Mouse (Mus musculus): ENCODE data around the gene Gm525. TPM values are rescaled to one million over a fixed set of nuclear protein-coding genes. Genes with fewer than 3 reads are reported as not detected.

Gm525 gene
- polyA plus RNA-seq (2016; fragmentation: Nextera tagmentation; extraction: Ambion mirVana): not detected in 2 replicates

DNA sequence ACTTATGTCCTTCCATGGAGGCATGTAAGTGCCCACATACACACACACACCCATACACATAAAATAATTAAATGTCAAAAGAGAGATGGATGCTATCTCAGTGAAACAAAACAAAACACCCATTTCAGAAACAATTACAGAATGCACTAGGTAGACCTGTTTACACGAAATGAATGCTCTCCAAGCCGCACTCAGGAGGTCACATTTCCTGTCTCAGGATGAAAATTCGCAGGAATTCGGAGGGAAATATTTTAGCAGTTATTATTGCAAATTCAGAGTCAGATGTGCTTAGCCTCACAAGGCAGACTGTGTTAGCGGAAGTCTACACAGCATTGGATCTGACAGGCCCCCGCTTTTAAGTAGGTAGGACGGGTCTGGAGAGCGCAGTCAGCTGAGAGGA lies at the start of gene Gm525:
Gm525 (plus strand) TSS at position 301 of the 400 bp plus-strand sequence.
- H3K9me3 ChIP-seq (replicated peaks): no peaks in the 10 kb centered on the region
- no peak within 1 kb of the TSS for H3K4me3 ChIP-seq
- H3K27me3 ChIP-seq (replicated peaks): 0 out of 2 replicates have a peak, but pooled peaks cover 5% of the 10 kb centered on the region
- no peaks in the 10 kb centered on the region for H3K4me1 ChIP-seq
- no peak within 1 kb of the TSS for H3K4me2 ChIP-seq
- no peak within 1 kb of the TSS for H3K27ac ChIP-seq
- no peaks in the 10 kb centered on the region for H3K36me3 ChIP-seq
- no peak for ATAC-seq
- WGBS (ENCODE audit: insufficient replicate concordance): 74% methylated on average over 8 of the region's 8 CpGs
- no peak within 1 kb of the TSS for H3K9ac ChIP-seq

- 57% methylated on average over 11 of the region's 11 CpGs for WGBS (ENCODE audit: insufficient replicate concordance)
- Histone ChIP-seq H3K4me2 (no peak overlapping the region), H3K27me3 (replicated peaks) (no peaks in the 10 kb centered on the region), H3K4me3 (no peak overlapping the region), H3K4me1 (peaks cover 81% of the 10 kb centered on the region), H3K9me3 (replicated peaks) (no peaks in the 10 kb centered on the region), H3K9ac (no peak overlapping the region), H3K36me3 (peaks cover 18% of the 10 kb centered on the region), H3K27ac (peak overlapping the region; percentile 66)
- peak; percentile 42 for ATAC-seq
These were observed 49.3 kb upstream of the Gm525 start for GRCm38 (mm10) chr11:89024181-89024881.

DNA sequence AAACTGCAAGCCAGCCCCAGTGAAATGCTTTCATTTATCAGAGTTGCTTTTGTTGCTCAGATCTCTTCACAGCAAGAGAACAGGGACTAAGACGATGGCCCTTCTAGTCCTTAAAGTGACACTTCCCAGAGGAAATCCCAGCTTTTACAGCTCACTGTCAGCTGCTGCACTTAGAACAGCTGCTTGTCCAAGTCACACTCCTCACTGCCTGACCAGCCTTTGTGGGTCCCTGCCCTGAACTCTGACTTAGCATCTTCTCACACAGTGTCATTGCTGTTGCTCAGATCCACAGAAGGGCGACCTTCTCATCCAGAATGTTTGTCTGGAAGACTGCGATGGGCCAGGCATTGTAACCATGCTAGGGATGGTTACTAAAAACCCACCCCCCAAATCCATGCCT lies 48.0 kb upstream of the Gm525 start:
- peak overlapping the region; percentile 66; the same call in 1 of the 2 replicates for H3K27ac ChIP-seq
- ATAC-seq: no peak
- 71% methylated on average over 3 of the region's 3 CpGs for WGBS (ENCODE audit: insufficient replicate concordance)

DNA sequence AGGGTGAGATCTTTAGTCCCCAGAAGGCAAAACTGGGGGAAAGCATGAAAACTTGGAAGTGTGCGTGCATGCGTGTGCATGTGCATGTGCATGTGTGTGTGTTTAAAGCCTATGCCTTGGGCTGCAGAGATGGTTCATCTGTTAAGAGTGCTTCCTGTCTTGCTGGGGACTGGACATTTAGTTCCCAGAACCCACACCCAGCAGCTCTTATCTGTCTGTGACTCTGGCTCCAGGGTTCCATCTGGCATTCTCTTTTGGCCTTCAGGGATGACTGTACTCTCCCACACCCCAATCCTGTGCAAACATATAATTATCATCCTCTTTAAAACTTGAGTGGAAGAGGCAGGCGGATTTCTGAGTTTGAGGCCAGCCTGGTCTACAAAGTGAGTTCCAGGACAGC lies 47.5 kb upstream of the Gm525 start:
- Histone ChIP-seq H3K27ac (peak overlapping the region; percentile 66; the same call in 1 of the 2 replicates), H3K9ac (no peak overlapping the region), H3K36me3 (no peaks in the 10 kb centered on the region), H3K27me3 (replicated peaks) (no peaks in the 10 kb centered on the region), H3K4me2 (no peak overlapping the region), H3K4me3 (no peak overlapping the region), H3K9me3 (replicated peaks) (no peaks in the 10 kb centered on the region), H3K4me1 (peaks cover 66% of the 10 kb centered on the region)
- ATAC-seq: no peak
- 71% methylated on average over 3 of the region's 3 CpGs for WGBS (ENCODE audit: insufficient replicate concordance)

More for the DNA sequence above, 48.0 kb upstream of the Gm525 start:
- Histone ChIP-seq H3K27me3 (replicated peaks) (no peaks in the 10 kb centered on the region), H3K4me3 (no peak overlapping the region), H3K9ac (no peak overlapping the region), H3K9me3 (replicated peaks) (no peaks in the 10 kb centered on the region), H3K4me2 (no peak overlapping the region), H3K4me1 (peaks cover 71% of the 10 kb centered on the region), H3K36me3 (peaks cover 5% of the 10 kb centered on the region)

GRCm38 (mm10) chr11:89027955-89028361 lies 45.7 kb upstream of the Gm525 start:
- no peaks in the 10 kb centered on the region for H3K9me3 ChIP-seq (replicated peaks)
- H3K4me2 ChIP-seq: peak overlapping the region; percentile 40
- H3K27me3 ChIP-seq (replicated peaks): no peaks in the 10 kb centered on the region
- H3K27ac ChIP-seq: peak overlapping the region; percentile 68
- H3K9ac ChIP-seq: no peak overlapping the region
- H3K36me3 ChIP-seq: no peaks in the 10 kb centered on the region
- H3K4me1 ChIP-seq: peaks cover 48% of the 10 kb centered on the region
- 26% methylated on average over 10 of the region's 10 CpGs for WGBS (ENCODE audit: insufficient replicate concordance)
- no peak for ATAC-seq
- no peak overlapping the region for H3K4me3 ChIP-seq

DNA sequence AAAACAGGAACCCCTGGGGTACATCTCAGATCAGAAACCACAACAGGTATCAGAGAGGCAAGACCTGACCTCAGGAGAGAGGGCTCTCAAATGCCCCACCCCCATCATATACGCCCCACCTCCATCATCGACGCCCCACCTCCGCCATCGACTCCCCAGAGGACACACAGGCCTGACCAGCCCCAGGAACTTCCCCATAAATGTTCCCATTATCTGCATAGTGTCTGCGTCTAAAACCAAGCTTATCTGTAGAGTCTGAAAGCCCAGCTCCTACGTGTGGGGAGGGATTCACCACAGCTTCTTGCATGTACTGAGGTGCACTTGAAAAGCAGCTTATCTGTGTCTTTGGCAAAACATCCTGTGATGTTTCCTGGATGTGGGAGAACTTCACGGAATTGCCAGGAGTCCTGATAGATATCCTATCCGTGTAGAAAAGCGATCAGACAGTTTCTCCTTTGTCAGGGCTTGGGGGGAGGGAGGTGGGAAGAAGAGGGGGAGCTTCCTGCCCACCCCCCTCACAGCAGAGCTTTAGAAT lies 44.7 kb upstream of the Gm525 start:
- no peak overlapping the region for H3K4me3 ChIP-seq
- no peak overlapping the region for H3K9ac ChIP-seq
- H3K9me3 ChIP-seq (replicated peaks): no peaks in the 10 kb centered on the region
- H3K36me3 ChIP-seq: no peaks in the 10 kb centered on the region
- H3K27me3 ChIP-seq (replicated peaks): no peaks in the 10 kb centered on the region
- H3K27ac ChIP-seq: peak overlapping the region; percentile 68
- 5% methylated on average over 10 of the region's 10 CpGs for WGBS (ENCODE audit: insufficient replicate concordance)
- peaks cover 41% of the 10 kb centered on the region for H3K4me1 ChIP-seq
- peak overlapping the region; percentile 40 for H3K4me2 ChIP-seq
- ATAC-seq: peak; percentile 80

GRCm38 (mm10) chr11:89030552-89030951 lies 43.1 kb upstream of the Gm525 start:
- H3K4me3 ChIP-seq: no peak overlapping the region
- ATAC-seq: no peak
- WGBS (ENCODE audit: insufficient replicate concordance): 76% methylated on average over 6 of the region's 6 CpGs
- H3K9ac ChIP-seq: no peak overlapping the region
- no peak overlapping the region for H3K27ac ChIP-seq
- H3K4me1 ChIP-seq: peaks cover 33% of the 10 kb centered on the region
- H3K4me2 ChIP-seq: no peak overlapping the region
- no peaks in the 10 kb centered on the region for H3K27me3 ChIP-seq (replicated peaks)
- H3K36me3 ChIP-seq: no peaks in the 10 kb centered on the region
- no peaks in the 10 kb centered on the region for H3K9me3 ChIP-seq (replicated peaks)

DNA sequence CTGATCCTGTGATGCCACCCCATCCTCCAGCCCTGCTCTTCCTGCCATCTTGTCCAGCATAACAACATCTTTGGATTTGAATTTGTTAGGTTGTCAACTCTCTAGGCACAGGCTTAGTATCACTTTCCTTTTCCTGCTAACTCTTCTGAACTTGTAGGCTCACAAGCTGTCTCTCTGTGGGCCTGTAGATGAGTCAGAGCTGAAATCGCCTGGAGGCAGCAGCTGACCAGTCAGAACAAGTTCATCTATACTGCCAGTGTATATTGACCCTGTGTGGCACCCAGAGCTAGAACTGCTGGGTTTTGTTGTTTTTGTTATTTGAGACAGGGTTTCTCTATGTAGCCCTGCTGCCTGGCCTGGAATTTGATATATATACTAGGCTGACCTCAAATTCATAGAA lies 42.5 kb upstream of the Gm525 start:
- no peak for ATAC-seq

DNA sequence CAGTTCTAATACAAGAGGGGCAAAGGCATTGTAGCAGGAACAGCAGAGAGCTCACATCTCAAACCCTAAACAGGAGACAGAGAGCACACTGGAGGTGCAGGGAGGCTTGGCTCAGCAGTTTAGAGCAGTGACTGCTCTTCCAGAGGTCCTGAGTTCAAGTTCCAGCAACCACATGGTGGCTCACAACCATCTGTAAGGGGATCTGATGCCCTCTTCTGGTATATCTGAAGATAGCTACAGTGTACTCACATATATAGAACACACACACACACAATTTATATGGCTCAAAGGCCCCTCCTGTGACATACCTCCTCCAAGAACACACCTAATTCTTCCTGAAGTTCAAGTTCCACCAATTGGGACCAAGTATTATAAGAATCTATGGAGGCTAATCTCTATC lies 39.0 kb upstream of the Gm525 start:
- H3K27me3 ChIP-seq (replicated peaks): no peaks in the 10 kb centered on the region
- H3K36me3 ChIP-seq: no peaks in the 10 kb centered on the region
- H3K4me1 ChIP-seq: no peaks in the 10 kb centered on the region
- no peak overlapping the region for H3K9ac ChIP-seq
- H3K27ac ChIP-seq: no peak overlapping the region
- H3K4me2 ChIP-seq: no peak overlapping the region
- H3K9me3 ChIP-seq (replicated peaks): no peaks in the 10 kb centered on the region
- ATAC-seq: no peak
- no peak overlapping the region for H3K4me3 ChIP-seq

More for the DNA sequence above, 42.5 kb upstream of the Gm525 start:
- Histone ChIP-seq H3K9ac (no peak overlapping the region), H3K27ac (no peak overlapping the region), H3K4me1 (peaks cover 27% of the 10 kb centered on the region), H3K9me3 (replicated peaks) (no peaks in the 10 kb centered on the region), H3K36me3 (no peaks in the 10 kb centered on the region), H3K27me3 (replicated peaks) (no peaks in the 10 kb centered on the region), H3K4me2 (no peak overlapping the region), H3K4me3 (no peak overlapping the region)
- WGBS (ENCODE audit: insufficient replicate concordance): 55% methylated on average over 1 of the region's 1 CpGs

DNA sequence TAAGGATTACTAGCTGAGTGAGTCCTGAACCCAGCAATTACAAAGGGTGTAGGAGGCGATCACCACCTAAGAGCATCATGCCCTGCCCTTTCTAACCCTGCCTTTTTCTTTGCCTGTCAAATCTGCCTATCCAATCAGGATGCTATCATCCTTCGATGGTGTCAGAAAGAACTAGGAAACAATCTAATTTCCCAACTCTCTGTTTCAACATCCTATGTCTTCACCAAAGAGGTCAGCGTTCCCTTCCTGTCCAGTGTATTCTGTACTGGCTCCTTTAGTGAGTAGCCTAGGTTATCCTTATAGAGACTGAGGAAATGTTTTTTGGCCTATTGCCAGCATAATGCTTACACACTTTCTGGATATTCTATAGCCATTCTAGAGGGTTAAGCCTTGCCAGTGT lies 38.1 kb upstream of the Gm525 start:
- Histone ChIP-seq H3K9ac (no peak overlapping the region), H3K4me3 (no peak overlapping the region), H3K27ac (no peak overlapping the region), H3K9me3 (replicated peaks) (no peaks in the 10 kb centered on the region), H3K27me3 (replicated peaks) (no peaks in the 10 kb centered on the region), H3K36me3 (peaks cover 8% of the 10 kb centered on the region), H3K4me2 (no peak overlapping the region), H3K4me1 (no peaks in the 10 kb centered on the region)
- WGBS (ENCODE audit: insufficient replicate concordance): 62% methylated on average over 3 of the region's 3 CpGs
- no peak for ATAC-seq

- no peak overlapping the region for H3K9ac ChIP-seq
- no peak for ATAC-seq
- no peaks in the 10 kb centered on the region for H3K4me1 ChIP-seq
- no peak overlapping the region for H3K27ac ChIP-seq
- H3K36me3 ChIP-seq: peaks cover 29% of the 10 kb centered on the region
- 78% methylated on average over 6 of the region's 6 CpGs for WGBS (ENCODE audit: insufficient replicate concordance)
- H3K27me3 ChIP-seq (replicated peaks): no peaks in the 10 kb centered on the region
- no peaks in the 10 kb centered on the region for H3K9me3 ChIP-seq (replicated peaks)
- no peak overlapping the region for H3K4me2 ChIP-seq
- no peak overlapping the region for H3K4me3 ChIP-seq
These were observed 35.1 kb upstream of the Gm525 start for GRCm38 (mm10) chr11:89038496-89038895.

DNA sequence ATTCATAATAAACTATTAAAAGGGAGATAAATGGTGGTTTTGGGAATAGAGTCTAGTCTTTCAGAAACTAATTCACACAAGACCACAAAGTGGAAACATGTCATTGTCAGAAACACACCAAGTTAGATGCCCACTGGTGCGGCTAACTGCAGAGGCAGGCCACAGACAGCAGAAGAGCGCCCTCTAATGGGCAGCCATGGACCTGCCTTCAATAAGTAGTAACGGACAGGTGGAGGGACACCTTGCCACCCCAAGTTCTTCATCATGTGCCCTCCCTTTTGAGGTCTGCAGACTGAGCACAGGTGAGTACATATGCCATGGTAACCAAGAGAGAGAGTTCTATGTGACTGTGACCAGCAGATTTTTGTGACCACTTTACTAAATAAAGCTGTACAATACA lies 34.3 kb upstream of the Gm525 start:
- Histone ChIP-seq H3K4me1 (no peaks in the 10 kb centered on the region), H3K9me3 (replicated peaks) (no peaks in the 10 kb centered on the region), H3K9ac (no peak overlapping the region), H3K4me2 (no peak overlapping the region), H3K36me3 (peaks cover 35% of the 10 kb centered on the region), H3K27me3 (replicated peaks) (no peaks in the 10 kb centered on the region), H3K27ac (no peak overlapping the region), H3K4me3 (no peak overlapping the region)
- WGBS (ENCODE audit: insufficient replicate concordance): 30% methylated on average over 3 of the region's 3 CpGs
- no peak for ATAC-seq

All from liver, embryonic 12.5 days (tissue).